Mouse (Mus musculus): ENCODE data around the gene 1700022I11Rik. TPM values are rescaled to one million over a fixed set of nuclear protein-coding genes. Genes with fewer than 3 reads are reported as not detected.

Gene 1700022I11Rik
- total RNA-seq (2015; ENCODE audit: low replicate concordance) (not detected in 2 replicates), total RNA-seq (2017; ENCODE audit: low replicate concordance) (not detected in 2 replicates)

DNA sequence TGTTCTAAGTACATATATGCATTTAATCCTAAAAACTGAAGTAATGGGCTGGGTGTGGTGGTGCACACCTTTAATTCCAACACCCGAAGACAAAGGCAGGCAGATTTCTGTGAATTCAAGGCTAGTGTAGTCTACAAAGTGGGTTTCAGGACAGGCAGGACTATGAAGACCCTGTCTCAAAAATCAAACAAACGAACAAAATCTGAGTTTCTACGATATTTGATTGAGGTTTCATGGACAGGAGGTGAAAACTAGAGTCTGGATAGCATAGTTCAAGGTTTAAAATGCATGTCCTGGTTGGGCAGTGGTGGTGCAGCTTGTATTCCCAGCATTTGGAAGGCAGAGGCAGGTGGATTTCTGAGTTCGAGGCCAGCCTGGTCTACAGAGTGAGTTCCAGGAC, at the start of gene 1700022I11Rik:
Gene 1700022I11Rik (plus strand): TSS at position 301 of the 400 bp plus-strand sequence.
- ATAC-seq (replicated peaks; ENCODE audit: low FRiP score, poor library complexity, severe bottlenecking) = no peak

DNA sequence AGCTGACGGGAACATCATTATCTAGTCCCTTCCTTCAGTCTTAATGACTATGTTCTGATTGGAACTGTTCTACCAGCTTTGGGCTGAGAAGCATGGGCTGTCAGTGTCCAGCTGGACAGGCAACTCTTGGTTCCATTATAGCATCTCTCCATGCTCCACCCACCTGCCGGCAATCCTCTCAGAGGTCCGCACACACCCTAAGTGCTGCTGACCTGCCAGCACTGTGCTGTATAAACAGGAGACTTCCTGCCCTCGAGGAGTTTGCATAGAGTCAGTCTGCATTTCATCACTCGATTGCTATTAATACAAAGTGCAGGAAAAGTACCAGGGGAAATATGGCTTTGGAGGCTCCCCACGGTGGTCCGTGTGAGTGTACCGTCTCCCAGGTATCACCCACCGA, 48.7 kb upstream of the 1700022I11Rik start:
- no peak for ATAC-seq (replicated peaks; ENCODE audit: low FRiP score, poor library complexity, severe bottlenecking)

DNA sequence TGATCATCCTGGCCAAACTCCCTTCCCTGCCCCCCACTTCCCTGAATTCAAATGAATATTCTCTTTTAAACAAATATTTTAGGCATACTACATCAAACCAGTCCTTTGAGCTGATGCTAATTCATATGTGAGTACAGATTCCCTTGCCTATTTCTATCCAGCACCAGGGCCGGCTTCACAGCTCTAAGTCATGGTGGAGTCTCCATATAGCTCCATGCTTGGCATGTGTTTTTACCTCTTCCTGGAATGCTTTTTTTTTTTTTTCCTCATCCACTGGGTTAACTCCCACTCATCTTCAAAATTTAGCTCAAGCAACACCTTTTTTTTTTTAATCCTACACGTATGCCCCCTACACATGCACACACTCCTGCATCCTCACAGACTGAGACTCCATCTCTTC, 47.9 kb upstream of the 1700022I11Rik start:
- no peak for ATAC-seq (replicated peaks; ENCODE audit: low FRiP score, poor library complexity, severe bottlenecking)

DNA sequence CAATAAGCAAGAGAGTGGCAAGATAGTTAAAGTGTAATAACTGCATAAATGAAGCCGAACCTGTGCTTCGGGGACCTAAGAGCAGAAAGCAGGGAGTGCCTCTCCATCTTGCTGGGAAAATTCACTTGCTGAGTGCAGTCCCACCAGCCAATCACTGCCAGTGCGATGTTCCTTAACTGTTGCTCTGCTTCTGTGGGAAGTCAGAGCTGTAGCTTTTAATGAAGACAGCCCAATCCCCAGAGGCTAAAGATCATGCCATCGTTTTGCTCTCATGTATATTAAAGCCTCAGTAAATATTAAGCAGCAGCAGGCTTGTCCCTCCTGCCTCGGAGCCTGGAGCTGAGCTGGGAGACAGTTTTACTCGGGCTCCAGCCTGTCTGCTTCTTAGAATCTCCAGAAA, 47.3 kb upstream of the 1700022I11Rik start:
- ATAC-seq (replicated peaks; ENCODE audit: low FRiP score, poor library complexity, severe bottlenecking) = no peak

DNA sequence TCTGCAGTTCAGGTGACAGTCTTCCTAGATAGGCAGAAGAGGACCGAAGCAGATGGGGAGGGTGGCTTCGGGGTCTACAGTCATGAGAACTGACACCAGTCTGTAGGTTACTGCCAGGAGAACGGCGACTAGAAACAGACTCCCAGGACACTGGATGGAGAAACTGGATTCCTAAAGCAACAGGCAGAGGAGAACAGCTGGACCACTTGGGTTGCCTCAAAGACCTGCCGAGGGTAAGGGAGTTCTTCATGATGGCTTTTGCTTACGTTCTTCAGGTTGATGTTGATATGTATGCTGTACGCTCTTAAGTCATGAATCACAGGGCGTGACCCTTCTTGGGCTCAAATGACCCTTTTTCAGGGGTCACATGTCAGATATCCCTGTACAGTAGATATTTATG, 46.9 kb upstream of the 1700022I11Rik start:
- ATAC-seq (replicated peaks; ENCODE audit: low FRiP score, poor library complexity, severe bottlenecking) = no peak

DNA sequence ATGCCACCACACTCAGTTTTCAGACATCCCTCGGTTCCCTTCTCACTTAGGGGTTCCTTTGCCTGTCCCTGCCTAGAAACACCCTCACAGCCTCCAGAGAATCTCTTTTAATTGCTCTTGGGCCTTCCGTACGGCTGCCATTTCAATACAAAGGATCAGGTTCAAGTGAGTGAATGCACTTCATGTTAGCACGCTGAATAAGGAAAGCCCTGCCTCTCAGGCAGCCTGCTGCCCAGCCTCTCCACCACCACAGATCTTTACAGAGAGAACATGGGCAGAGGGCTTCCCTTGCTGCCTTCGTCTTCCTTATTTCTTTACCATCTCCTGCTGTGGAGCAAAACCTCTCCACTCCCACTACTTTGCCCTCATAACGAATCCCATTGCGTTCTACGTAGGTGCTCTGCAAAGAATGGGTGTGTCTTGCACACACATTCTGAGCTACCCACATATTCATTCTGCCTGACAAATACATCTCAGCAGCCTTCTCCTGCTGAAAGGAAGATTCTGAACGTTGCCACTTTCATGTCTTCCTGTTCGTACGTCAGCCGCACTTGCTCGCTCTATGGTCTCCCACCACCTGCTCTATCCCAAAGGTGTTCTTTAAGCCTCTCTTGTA, 45.2 kb upstream of the 1700022I11Rik start:
- no peak for ATAC-seq (replicated peaks; ENCODE audit: low FRiP score, poor library complexity, severe bottlenecking)

DNA sequence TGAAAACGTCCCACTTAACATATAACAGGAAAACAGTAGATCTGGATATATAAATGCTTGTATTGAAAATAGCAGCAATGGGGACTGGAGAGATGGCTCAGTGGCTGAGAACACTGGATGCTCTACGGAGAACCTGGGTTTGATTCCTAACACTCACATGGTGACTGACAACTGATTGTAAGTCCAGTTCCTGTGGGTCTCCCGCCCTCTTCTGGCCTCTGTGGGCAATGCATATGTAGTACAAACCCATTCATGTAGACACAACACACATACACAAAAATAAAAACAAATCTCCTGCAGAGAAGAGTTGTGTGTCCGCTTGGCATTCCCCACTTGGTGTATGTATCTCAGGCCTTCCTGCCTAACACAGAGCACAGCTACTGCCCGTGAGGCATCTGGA, 41.2 kb upstream of the 1700022I11Rik start:
- ATAC-seq (replicated peaks; ENCODE audit: low FRiP score, poor library complexity, severe bottlenecking) = 0 out of 2 replicates have a peak, but pooled peaks have one; percentile 47

DNA sequence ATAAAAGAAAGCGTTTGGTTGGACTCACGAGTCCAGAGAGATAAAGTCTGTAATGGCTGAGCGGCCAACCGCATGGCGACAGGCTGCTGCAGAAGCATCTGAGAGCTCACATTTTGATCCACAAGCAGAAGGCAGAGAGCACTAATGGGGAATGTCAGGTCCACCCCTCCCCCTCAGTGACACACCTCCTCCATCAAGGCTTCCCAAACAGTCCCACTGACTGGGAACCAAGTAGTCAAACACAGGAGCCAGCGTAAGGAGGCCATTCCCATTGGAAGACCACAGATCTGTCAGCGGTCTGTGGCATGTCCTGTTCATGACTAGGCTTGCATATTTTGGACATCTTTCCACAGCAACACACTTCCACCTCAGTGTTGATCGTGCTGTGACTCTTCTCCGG, 40.5 kb upstream of the 1700022I11Rik start:
- ATAC-seq (replicated peaks; ENCODE audit: low FRiP score, poor library complexity, severe bottlenecking) = no peak

DNA sequence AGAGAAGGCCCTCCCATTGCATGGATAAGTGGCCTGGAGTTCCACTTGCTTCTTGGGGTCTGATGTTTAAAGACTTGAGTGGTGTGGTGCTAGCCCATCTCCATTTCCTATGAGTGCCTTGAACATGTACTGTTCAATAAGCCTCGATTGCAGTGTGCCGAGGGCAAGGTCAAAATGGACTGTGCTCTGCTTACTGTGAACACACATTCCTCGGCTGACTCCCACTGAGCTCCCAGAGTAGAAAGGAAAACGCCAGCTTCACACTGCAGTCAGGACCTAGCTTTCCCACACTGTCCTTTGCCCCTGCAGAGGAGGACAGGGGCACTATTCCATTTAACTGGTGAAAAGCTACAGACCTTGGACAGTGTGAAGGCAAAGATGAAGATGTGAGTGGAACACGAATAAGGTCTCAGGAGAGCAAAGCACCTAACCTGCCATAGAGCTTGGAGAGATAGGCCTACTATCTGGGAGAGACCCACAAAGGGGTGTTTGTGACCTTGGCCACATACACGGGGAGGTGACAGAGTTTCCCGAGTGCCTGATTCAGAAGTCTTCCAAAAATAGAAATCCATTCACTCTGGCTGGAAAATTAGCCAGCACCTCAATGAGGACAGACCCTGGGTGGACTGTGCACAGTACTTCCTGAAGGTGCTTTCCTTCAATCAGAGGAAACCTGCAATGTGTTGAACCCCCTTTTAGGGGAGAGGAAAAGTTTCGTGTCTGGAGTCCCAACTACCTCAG, 37.0 kb upstream of the 1700022I11Rik start:
- ATAC-seq (replicated peaks; ENCODE audit: low FRiP score, poor library complexity, severe bottlenecking) = no peak

DNA sequence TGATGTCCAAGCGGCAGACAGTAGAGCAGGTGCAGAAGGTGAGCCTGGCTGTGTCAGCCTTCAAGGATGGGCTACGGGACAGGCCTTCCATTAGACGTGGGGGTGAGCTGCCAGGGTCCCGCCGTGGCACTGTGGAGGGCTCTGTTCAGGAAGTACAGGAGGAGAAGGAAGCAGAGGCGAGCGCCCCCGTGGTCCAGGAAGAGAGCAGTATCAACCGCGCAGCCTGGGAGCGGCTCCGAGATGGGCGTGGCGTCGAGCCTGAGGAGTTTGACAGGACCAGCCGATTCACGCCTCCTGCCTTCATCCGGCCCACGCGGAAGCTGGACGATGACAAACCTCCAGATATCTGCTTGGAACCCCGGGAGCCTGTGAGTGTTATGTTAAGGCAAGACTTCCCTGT, 35.8 kb upstream of the 1700022I11Rik start:
- peak; percentile 66; the same call in 1 of the 2 replicates for ATAC-seq (replicated peaks; ENCODE audit: low FRiP score, poor library complexity, severe bottlenecking)

DNA sequence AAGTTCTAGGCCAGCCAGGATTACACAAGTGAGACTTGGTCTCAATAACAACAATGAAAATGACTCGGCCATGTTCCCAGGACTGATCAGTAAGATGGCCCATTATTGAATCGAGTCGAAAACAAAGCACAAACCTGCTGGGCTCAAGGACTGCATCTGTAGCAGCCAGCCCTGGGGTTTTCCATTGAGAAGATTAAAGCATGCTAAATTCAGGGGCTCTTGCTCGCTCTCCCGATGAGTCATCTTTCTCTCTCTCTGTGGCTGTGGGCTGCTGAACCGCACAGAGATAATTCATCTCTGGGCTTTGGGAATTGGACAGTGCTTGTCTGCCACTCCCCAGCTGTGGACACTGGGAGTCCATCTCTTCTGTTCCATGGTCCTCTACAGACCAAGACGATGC, 28.0 kb upstream of the 1700022I11Rik start:
- no peak for ATAC-seq (replicated peaks; ENCODE audit: low FRiP score, poor library complexity, severe bottlenecking)

DNA sequence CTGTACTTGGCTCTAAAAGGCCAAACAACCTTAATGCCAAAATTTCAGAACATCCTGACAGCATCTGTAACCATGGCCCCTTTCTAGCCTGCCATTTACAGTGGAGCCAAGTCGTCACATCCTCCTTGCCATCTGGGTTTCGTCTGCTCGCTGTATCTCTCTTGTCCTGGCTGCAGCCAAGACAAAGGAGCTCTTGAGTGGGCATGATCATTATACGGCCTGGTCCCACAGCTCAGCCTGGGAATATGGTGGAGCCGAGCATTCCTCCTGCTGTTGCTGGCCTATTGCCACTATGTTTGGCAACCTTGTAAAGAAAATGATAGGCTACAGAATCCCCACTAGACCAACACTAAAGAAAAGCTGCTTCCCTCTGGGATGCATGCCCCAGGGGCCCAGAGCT, 26.1 kb upstream of the 1700022I11Rik start:
- no peak for ATAC-seq (replicated peaks; ENCODE audit: low FRiP score, poor library complexity, severe bottlenecking)

DNA sequence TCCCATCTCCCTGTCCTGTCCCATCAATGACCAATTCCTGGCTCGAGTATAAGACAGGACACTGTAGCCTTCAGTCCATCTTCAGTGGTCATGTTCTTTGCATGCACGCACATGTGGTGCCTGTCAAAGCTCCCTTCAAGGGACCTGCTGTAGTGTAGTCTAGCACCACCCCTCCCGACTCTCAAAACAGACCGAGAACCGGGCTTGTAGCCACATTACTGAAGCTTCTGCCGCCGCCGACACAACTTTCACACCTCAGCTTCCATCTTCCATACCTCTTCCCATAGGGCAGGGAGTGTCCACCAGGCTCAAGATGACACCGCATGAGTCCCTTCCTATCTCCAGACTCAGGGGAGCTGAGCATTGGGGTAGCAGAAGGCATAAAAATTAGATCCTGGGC, 25.2 kb upstream of the 1700022I11Rik start:
- no peak for ATAC-seq (replicated peaks; ENCODE audit: low FRiP score, poor library complexity, severe bottlenecking)

DNA sequence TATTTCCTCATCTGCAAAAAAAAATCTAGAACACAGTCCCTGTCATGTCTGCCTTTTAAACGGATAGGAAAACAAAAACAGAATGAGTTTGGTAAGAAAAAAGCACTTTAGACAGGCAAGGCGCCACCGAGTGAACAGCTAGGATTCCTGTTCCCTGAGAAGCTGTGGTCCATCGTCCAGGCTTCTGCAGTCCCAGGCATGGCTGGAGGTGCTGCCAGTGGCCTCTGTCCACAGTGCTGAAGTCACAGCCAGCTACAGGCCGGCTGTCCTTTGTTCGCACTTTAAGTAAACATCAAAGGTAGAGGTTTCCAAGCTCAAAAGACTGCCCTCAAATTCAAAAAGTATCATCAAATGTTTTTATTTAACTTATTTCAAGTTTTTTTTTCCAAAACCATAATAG, 24.4 kb upstream of the 1700022I11Rik start:
- no peak for ATAC-seq (replicated peaks; ENCODE audit: low FRiP score, poor library complexity, severe bottlenecking)

DNA sequence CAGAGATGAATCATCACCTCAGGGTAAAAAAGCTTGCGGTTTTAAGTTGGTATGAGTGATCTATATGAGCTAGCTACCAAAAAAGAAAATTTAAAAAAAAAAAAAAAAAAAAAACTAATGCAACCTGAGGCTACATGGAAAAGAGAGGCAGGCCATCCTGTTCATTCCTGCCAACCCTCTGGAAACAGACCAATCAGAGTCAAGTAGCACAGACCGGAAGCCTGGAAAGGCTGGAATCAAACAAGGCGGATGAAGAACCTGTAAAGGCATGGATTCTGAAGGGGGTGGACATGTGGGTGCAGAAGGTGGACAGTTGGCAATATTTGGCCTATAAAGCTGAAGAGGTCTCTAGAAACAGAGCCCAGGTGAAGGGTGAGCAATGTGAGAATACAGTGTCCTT, 24.0 kb upstream of the 1700022I11Rik start:
- ATAC-seq (replicated peaks; ENCODE audit: low FRiP score, poor library complexity, severe bottlenecking) = no peak

DNA sequence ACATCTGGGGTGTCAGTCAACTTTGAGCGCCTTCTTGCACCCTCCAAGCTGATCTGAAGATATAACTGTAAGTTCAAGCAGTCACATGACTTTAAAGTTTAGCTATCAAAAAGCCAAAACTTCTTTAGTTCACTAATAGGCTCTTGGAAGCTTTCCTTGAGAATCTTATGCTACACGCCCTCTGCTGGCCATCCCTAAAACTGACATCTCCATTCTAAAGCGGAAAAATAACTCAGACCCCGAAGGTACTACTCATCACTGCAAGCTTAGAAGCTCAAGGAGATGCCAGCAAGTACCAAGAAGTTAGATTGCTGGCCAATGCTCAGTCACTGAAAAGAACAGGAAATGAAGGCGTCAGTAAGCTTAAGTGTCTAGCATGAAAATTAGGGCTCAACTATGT, 23.5 kb upstream of the 1700022I11Rik start:
- ATAC-seq (replicated peaks; ENCODE audit: low FRiP score, poor library complexity, severe bottlenecking) = no peak; the same call in 1 of the 2 replicates

DNA sequence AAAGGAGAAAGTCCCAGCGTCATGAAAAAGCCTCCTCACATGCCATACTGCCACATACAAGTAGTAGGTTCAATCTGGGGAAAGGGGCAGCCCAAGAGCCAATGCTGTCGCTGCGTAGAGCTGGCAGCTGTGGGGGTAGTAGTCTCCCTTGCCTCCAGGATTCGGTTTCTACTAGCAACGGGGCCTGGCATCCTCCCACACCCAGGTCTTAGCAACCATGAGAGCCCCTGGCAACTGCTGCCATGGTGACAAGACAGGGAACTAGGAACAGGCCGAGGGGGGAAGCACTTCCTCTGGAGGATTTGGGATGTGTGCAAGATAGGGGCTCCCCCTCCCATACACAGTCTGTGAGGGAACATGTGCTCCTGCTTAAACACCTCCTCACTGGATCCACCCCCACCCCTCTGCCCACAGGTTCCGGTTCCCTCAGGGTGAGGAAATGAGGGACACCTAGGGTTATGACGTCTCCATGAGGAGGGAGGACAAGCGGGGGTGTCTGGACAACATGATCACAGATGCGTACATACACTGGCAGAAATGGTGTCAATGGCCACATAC, 22.6 kb upstream of the 1700022I11Rik start:
- ATAC-seq (replicated peaks; ENCODE audit: low FRiP score, poor library complexity, severe bottlenecking) = no peak

DNA sequence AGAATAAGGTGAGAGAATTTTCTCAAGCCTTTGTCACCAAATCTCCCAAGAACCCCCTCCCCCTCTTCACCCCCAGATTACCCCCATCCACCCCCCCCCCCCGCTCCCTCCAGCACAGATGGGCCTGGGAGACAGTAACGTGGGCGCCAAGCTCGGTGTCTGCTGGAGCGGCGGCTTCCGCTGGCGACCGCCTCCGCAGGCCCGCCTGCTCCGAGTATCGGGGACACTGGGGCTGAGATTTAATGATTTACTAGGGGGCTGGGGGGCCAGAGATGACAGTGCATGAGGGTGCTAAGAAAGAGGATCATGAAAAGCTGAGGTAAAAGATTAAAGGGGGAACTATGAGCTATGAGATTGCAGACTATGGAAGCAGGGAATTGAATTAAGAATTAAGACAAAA, 20.9 kb upstream of the 1700022I11Rik start:
- ATAC-seq (replicated peaks; ENCODE audit: low FRiP score, poor library complexity, severe bottlenecking) = no peak

DNA sequence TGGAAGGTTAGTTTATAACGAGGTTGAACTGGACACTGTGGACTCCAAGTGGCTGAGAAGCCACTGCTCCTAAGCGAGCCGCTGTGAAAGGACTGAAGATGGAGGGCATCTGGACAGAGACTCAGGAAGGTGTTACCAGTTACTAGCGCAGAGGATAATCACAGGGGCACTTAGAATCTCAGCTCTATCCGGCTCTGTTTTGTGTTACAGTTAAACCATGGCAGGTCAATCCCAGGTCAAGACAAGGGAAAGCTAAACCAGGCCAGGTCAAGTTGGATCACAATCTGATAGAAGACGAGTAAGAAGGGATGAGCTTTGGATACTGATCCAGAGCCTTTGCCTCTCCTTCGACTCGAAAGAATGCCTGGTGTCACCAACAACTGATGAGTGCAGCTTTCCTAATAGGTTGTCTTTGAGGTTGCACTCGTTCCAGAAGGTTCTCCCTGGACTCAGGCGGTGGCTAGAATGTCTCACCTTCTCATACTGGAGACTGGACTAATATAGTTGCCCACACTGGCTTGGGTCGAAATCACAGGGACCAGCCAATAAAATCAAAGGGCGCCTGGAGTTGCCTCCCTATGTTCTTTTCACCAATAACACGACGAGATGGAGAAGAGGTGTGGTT, 20.2 kb upstream of the 1700022I11Rik start:
- ATAC-seq (replicated peaks; ENCODE audit: low FRiP score, poor library complexity, severe bottlenecking) = no peak

DNA sequence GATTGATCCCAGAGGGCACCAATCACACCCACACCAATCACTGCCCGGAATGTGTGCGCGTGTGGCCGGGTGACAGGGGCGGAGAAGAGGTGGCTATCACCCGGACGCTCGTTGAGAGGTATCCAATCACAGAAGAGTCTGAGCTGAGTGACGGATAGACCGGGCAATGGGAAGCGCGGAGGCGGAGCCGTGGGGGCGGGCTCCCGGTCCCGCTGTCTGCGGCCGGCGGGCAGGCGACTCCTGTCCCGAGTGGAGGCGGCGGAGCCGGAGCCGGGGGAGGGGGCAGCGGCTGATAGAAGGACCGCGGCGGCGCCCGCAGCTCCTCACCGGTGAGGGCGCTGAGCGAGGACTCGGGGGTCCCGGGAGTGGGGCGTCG, 19.7 kb upstream of the 1700022I11Rik start, which contains the start of gene Dnajb5:
Gene Dnajb5 (plus strand): TSS at position 139 of the 376 bp plus-strand sequence.
- ATAC-seq (replicated peaks; ENCODE audit: low FRiP score, poor library complexity, severe bottlenecking) = peak; percentile 72
